Mouse (Mus musculus): ENCODE measurements at regions not wholly inside any gene's neighbourhood (a gene's known extent, or its start where the extent isn't known, plus 50 kb on each side); places are given as distances from the start of the nearest gene placed in this dataset.
"Not testable (repeated sequence)": the region's sequence is repeated elsewhere in the genome, so short reads cannot be mapped to it uniquely, and the experiment has no call there.

DNA sequence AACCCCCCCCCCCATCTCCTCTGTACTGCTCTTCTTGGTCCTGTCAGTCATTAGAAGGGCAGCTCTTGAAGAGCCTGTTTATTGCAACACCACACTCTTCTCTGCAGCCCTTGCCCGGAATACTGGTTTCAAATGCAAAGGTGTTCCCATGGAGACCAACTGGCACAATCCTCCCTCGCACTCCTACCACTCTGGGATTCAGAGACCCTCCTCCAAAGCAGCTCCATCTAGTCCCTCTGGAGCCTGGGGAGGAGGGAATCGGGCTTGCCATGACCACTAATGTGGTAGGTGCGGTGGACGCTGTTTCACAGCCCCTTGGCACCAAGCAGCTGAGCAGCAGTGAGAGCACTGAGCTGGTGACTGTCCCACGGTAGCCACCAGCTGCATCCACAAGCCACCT, 83.1 kb downstream of the Stk35 start:
- DNase-seq, result no peak

DNA sequence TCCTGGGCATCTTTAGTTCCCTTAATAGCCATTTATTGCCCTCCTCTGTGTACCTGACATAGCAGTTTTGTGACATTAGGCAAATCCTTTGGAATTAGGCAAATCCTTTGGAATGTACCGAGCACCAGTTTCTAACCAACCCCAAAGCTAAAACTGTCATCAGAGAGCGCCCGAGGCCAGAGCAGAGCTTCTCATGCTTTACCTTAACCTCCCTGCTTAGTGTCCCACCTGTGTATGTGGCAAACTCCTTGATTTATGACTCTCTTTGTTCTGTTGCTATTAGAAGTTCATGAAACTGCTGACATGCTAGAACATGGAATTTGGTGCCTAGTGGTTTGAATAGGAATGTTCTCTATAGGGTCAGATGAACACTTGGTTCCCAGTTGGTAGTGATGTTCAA, 84.0 kb downstream of the Stk35 start:
- DNase-seq, result no peak

DNA sequence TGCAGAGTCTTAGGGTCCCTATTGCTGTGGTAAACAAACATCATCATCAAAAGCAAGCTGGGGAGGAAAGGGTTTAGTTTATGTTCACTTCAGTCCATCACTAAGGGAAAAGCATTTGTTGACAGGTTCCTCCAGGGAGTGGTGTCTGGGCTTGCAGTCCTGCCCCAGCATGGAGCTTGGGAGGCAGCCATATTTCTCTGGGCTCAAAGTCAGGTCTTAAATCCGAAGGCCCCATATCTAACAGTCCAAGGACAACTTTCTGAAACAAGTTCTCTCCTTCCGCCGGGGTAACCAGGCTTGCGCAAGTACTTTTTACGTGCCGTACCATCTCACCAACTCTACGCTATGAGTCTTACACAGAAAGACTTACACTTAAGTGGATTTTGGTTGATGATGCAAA, 85.2 kb downstream of the Stk35 start:
- peak; percentile 21 for DNase-seq

DNA sequence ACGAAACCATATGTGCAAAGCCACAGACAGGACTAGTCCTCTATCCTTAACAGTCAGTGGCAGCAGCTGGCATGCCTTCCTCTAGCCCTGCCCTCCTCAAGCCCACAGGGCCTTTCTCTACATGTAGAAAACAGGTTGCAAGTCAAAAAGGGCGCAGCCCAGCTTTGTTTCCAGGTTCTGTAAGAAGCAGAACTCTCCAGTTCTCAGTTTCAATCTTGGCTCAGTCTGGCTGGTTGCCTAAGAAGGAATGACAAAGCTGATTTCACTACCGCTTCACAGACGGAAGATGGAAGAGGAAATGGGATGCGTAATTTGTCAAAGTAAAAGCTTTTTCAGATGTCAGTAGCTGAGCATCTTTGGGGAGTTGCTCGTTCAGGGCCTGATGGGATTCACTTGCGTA, 92.9 kb downstream of the Stk35 start:
- DNase-seq, result peak; percentile 13

DNA sequence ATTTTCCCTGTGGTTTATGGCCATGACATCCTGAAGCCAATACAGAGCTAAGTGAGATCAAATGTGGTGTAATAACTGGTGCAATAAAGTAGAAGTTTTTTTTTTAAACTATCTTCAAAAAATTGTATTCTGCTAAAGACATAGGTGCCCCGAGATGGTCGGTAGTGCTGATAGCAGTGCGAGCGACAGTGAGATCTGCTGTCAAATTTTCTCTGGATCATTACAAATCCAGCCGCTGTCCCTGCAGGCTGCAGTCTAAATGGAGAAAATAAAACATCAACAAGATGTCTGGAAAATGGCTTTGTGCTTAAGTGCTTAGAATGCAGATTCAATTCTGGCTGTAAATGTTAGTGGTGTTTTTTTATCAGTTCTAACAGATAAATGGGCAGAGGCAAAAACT, 93.5 kb downstream of the Stk35 start:
- no peak for DNase-seq

DNA sequence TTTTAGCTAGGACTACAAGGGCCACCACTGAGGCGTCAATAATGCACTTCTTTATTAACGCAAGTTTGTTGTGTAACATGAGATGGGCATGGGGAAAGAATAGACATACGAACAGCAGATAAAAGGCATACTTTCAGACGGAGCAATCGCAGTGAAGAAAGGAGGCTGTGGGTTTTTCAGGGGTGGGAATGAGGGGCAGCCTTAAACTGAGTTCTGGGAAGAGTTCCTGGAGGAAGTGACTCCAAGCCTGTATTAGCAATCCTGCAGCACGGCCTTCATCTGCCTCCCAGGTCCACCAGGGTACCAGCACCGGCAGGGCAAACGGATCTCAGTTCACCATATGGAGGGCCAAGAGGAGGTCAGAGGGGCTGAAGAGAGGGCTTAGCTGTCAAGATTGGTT, 94.6 kb downstream of the Stk35 start:
- no peak for DNase-seq

DNA sequence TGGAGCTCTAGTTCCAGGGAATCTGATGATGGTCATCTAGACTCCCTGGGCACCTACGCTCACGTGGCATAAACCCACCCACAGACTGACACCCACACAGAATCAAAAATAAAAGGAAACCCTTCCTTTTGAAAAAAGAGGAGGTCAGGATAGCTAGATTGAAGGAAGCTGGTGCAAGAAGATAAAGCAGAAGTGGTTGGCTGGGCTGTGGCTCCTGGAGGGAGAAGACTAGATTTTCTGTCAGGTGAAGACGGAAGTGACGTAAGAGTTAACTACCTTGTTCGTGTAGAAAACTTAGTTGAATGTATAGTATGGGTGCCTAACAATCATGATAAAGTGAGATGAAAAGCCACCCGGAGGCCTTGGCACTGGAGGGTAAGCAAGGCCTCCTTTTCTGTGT, 95.1 kb downstream of the Stk35 start:
- DNase-seq, result no peak

DNA sequence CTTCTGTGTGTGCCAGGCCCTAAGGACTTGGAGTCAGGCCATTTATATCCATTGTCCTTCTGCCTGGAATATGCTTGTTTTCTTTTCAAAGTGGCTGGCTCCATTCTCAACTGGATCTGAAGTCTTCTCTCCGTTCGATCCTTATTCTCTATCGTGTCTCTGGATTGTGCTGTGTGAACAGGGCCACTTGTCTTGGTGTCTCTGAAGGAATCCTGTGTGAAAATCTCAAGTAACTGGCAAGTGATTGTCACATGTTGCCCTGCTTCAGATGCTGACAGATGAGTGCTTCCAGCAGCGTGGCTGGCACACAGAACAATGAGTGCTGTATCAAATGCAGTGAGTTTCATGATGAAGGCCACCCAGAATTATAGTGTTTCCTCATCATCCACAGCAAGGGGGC, 96.4 kb downstream of the Stk35 start:
- DNase-seq, result no peak

DNA sequence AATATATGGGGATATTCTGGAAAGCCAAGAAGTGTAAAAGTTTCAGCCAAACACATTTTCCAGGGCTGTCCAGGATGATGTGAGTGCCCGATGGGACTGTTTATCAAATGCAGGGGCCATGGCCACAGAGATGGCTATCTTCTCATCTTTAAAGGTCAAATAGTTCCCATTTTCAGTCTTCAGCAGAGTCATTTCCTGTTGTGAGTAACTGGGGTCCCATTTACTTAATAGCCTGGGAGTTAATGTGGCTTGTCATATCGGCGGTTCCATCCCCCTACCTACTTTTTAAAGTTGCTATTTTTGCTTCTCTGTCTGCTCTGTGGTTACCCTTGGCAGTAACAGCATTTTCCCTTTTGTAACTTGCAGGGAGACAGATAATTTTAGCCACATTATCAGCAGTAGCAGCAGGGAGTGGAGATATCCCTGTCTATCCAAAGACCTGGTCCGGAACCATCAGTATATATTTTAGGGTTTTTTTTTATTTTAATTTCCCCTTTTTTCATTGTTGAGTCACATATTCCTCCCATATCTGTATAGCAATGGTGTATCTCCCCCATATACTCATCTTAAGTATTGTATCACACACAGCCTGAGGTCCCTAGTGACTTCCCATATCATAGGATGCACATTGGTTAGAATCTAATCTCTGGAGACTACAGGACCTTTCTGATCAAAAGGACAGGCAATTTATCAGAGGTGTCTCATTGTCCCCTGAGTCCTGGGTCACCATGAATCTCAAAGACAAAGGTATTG, 103.2 kb downstream of the Stk35 start:
- DNase-seq, result no peak

DNA sequence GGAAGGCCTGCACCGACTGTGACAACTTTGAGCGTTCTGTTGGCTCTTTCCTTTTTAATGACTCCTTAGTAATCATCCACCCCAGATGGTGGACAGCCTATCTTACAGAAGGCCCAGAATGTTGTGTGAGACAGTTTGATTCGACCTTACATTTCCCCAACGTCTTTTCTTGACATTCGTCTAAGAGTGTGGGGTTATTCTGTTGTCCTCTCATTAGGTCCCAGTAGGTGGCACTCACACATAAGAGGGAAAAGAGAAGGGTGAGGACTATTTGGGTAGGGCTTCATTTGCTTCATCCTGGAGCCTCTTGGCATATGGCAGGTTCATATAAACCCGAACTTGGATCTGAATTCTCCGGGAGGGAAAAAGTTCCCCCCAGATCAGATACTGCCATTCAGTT, 104.4 kb downstream of the Stk35 start:
- DNase-seq, result peak; percentile 52

DNA sequence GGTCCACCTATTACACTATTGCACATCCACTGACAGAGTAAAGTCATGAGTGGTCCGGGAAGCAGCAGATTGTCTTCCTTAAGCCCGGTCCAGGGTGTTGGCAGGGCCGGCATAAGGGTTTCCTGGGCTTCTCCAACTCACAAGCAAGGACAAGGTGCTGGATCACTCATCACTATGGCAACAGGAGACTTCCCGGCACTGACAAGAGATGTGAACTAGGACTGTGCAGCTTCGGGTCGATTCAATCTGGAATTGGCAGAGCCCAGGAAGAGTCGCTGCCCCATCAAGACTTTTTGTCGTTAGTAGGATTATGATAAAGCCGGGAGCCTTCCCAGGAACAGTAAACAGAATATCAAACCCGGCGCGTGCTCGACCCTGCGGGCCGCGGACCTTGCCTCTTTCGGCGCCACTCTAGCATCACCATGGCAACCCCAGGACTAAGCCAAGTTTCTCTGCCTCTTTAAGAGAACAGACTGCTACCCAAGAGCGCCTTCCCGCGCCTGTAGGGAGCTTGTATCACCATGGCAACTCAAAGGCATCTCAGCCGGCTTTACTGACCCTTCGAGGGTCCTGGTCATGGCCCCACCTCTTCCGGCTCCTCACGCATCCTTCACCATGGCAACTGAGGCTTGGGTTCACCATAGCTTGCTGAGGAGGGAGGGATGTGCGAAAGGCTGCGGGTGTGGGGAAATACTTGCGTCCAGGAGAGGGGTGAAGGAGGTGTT, 103.3 kb upstream of the Tgm3 start:
- peak; percentile 48 for DNase-seq

DNA sequence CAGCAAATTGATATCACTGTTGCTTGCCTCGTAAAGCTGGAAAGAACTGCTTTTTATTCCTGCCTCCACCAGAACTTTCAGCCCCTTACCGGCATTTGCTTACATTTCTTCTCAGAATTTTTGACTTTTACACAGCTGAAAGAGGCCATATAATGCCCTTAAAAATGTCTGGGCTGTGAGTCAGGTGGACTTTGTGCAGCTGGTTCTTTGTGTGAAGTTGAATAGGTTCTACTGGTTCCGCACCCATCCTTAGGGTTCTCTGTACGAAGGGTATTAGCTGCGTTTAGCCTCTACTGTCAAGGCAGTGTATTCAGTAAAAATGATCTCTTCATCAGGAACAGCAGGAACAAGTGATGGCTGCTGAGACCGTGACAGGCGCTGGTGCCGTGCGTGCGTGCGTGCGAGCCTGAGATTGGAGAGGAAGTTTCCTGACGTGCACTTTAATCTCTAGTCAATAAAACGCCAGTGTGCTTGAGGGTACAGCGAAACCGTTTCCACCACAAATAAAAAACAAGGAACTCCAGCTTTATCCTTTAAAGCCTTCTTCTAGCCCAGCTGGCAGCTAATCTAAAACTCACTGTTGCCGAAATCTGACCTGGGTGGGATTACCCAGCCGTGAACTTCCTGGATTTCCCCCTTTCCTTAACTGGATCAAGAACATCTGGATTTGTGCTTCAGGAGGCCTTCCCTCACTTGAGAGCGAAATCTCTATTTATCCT, 100.8 kb upstream of the Tgm3 start:
- peak; percentile 15 for DNase-seq

DNA sequence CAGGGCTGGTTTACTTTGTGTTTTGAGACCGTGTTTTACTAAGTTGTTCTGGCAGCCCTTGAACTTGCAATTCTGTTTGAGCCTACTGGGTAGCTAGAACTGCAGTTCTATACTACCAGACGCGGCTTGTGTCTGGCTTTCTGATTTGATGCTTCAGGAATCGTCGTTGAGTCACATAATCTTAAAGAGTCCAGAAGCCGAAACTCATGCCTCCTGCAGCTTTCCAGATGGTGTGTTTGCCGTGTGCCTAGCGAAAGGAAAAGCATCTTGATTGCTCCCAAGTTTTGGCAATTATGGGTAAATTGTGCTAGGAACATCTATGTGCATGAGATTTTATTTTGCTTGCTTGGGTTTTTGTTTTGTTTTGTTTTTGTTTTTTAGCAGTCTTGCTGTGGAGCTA, 99.6 kb upstream of the Tgm3 start:
- no peak for DNase-seq

DNA sequence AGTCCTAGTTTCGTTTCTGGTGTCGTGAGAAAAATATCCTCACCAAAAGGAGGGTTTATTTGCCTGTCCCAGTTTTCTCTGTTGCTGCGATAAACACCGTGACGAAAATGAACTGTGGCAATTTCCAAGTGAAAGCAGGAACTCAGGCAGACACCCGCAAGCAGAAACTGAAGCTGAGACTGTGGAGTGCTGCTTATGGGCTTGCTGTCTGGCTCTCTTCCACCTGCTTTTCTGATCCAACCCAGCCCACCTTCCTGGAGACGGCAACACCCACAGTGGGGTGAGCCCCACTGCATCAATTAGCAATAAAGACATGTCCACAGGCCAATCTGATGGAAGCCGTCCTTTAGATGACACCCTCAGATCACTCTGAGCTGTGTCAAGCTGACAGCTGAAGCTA, 97.9 kb upstream of the Tgm3 start:
- DNase-seq, result no peak

DNA sequence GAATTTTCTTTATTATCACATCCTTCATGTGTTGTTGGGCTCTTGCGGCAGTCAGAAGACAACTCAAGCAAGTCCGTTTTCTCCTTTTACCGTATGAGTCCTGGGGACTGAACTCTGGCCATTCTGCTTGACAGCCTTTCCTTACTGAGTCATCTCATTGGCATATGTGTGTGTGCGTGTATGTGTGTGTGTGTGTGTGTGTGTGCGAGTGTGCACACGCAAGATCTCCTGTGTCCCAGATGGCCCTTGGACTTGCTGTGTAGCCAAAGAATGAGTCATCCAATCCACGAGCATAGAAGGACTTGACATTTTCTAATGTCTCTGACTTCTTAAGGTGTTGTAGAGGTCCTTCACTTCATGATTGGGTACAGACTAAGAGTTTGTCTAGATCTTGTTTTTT, 95.7 kb upstream of the Tgm3 start:
- DNase-seq, result no peak

DNA sequence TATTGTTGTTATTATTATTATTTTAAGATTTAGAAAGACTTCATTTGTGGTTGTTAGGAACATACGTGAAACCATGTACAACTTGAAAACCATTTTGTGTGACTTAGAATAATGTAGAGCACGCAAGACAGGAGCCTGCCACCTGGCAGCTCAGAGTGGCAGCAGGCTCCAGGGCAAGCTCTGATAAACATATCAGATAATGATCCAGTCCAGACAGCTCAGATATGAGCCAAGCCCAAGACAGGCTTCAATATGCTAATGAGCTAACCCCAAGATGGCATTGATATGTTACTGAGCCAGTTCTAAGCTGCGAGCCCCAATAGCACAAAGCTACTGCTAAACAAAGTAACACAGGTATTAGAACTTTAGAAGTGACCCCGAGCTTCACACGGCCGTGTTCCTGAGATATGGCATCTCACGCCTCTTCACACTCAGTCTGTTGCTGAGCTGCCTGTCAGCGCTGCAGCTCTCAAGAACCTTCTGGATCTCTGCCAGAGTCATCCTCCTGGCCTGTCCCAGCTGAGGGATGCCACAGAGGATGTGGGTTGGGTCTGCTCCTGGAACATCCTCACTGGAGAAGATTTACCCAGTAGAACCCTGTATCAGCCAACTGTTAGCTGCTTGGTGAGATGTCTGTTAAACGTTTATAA, 93.9 kb upstream of the Tgm3 start:
- no peak for DNase-seq

DNA sequence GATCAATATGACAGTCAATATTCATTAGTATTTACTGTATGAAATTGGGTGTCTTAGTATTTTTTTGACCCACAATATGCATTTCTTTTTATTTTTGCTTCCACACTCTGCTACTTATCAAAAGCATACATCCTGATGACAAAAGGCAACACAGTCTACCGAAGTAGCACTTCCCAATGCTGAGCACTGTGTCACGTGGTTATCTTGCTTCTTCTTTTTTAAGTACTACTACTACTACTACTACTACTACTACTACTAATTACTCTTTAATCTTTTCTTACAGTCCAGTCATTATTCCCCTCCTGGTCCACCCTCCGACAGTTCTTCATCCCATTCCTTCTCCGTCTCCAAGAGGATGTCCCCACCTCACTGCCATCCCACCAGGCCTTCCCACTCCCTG, 92.6 kb upstream of the Tgm3 start:
- DNase-seq, result no peak

DNA sequence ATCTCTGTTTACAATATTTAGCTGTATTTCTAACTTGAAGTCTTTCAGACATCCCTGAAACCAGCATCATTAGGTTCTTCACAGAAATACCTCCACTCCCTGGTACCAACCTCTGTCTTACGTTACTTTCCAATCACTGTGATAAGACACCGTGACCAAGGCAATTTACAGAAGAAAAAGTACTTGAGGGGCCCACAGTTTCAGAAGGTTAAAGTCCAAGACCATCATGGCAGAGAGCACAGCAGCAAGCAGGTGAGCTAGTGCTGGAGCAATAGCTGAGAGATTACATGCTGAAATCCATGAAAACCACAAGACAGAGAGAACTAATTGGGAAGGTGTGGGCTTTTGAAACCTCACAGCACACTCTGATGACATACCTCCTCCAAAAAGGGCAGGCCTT, 84.9 kb upstream of the Tgm3 start:
- no peak for DNase-seq

DNA sequence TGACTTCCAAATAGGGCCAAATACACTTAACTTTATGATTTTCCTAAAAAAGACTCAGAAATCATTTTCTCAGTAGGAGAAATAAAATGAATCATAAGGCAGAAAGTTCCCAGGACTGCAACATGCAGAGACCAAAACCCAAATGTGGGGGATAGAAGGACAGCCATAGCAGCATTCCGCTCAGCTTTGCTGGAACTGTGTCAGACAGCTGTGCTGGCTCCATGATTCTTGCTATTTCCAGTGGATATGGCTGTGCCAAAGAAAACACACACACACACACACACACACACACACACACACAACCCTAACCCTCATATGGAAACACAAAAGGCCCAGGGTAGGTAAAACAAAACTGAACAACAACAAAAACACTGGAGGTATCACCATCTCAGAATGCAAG, 78.6 kb upstream of the Tgm3 start:
- peak; percentile 47 for DNase-seq

DNA sequence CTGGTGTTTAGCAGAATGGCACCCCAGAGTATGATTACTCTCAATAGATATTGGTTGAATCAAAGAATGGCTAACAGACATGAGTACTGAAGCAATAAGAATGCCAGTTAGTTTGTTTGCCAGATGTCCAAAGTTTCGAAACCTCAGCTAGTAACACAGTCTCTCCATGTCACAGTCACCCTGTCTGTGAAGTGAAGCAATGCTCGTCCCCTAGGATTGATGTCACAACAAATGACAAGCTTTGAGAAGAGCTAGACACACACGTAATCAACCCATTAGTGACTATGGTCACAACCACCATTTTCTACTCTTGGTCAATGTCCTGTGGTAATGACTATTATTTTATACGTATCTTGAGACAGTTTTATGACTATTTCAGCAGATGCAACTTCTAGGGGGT, 69.3 kb upstream of the Tgm3 start:
- DNase-seq, result no peak

DNA sequence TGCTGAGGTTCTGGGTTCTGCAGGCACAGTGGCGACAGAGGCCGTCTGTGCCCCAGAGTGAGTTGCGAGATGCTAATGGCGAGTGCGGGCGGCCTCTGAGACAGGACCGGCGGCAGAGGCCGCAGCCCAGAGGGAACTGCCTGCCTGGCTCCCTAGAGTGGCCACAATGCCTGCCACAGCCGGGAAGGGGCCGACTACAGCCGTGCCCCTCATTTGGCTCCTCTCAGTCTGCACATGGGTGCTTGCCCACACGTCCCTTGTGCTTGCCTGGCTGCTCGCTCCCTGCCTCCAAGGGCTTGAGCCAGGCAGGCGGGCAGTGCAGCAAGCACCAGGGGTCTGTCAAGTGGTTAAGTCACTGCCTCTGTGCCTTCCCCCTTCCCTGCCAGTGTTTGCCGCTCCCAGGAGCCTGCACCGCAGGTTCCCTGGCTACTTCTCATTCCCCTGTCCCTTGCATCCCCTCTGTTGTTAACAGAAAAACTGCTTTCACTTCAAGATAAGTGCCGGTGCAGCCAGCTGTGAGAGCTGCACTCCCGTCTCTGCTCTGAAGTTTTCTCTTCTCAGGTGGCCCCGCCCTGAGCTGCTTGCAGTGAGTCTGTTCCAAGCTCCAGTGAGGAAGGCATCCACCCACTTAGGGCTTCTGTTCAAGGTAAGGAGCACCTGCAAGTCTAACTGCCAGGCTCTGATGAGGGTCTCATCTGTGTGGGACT, 64.1 kb upstream of the Tgm3 start:
- peak; percentile 13 for DNase-seq

DNA sequence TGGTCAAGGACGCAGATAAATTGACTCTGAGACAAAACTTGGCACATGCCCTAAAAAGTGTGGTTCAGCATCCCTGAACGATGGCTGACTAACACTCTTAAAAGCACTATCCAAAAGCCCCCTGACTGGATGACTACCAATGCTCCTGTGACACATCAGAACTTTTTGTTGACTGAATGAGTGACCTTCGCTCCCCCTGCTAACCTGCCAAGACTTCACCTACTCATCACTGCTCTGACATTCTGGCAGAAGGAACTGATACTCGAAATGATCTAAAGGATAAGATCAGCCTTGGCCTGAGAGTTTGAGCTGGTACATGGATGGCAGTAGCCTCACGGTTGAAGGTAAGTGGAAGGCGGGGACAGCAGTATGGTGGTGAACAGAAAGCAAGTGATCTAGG, 62.4 kb upstream of the Tgm3 start:
- DNase-seq, result not testable (repeated sequence)

DNA sequence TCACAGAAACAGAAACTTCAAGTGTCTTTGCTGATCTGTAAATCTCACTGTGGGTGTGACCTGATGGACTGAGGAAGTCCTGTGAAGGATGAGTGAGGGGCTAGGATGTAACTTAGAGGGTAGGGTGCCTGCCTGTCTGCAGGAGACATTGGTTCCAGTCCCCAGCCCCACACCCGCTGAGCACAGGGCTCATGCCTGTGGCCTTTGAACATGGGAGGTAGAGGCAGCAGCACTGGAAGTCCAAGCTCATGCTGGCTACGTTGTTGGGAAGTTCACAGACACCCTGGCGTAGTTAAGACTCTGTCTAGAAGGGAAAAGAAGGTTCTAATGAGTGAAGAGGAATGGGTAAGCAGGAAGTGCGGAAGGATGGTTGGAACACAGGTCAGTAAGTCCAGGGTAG, 59.7 kb upstream of the Tgm3 start:
- no peak for DNase-seq

All from kidney, postnatal 10 days (tissue).